Mouse (Mus musculus) ES-E14 (cell line): ENCODE data around the gene Car10.

Source experiments
- HCFC1 ChIP-seq: IDR thresholded peaks from 2 replicates; pipeline ENCODE4 v1.6.1; 2012; ENCODE audit warnings: low read length, inconsistent platforms, borderline replicate concordance; ENCODE audit not compliant: insufficient read depth
- ZNF384 ChIP-seq: IDR thresholded peaks from 2 replicates; pipeline ENCODE4 v1.6.1; 2012; ENCODE audit warnings: low read depth, low read length, inconsistent platforms

DNA sequence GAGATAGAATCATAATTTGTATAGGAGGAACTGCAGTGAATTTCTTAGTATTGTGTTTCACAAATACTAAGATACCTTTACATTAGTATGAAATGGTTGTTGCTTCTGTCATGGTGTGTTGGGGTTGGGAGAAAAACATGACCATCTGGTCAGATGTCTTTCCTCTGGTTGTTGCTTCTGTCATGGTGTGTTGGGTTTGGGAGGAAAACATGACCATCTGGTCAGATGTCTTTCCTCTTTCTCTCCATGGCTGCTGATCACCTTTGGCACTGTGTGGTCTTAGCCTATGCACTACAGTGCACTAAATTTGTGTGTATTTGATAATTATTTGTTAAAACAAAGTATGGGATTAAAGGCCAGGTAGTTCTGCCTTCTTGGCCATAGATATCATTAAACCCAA lies 132.2 kb downstream of the Car10 start:
- no peak for TF ChIP-seq HCFC1
- no peak for TF ChIP-seq ZNF384
